ENCODE assay signal across 1 mouse cellular context in genomic region chr11:115901338-115902161, GRCm38 (mm10).
A peak's percentile ranks its signal among the peaks of the same experiment; 100 is the strongest.
TF ChIP-seq lines count a peak whose summit lies in the region.

No protein-coding gene starts in this region.

TF ChIP-seq in MEL, 35 proteins besides CTCF, POLR2A, EP300 and RAD21 (continued from another document):
- TF ChIP-seq JUND (IDR thresholded peaks at IDR 0.05; ENCODE audit: low read depth, low read length) (peak; percentile 83), MXI1 (IDR thresholded peaks at IDR 0.05; ENCODE audit: low read depth, low read length) (peak; percentile 59; the same call in 1 of the 2 replicates), ZKSCAN1 (IDR thresholded peaks at IDR 0.05; ENCODE audit: low read depth, low read length) (no peak), NRF1 (IDR thresholded peaks at IDR 0.05; ENCODE audit: insufficient read depth, low read depth, low read length, poor library complexity, severe bottlenecking) (no peak), ZMIZ1 (IDR thresholded peaks at IDR 0.05; ENCODE audit: low read depth, low read length) (peak; percentile 89), GABPA (IDR thresholded peaks at IDR 0.05; ENCODE audit: low read depth, low read length) (no peak), NELFE (IDR thresholded peaks at IDR 0.05; ENCODE audit: low read depth, low read length) (peak; percentile 84), GATA1 (IDR thresholded peaks at IDR 0.05; ENCODE audit: low read depth, low read length) (peak; percentile 99), POLR2AphosphoS2 (IDR thresholded peaks at IDR 0.05; ENCODE audit: low read length) (peak; percentile 68), MYC (IDR thresholded peaks at IDR 0.05; ENCODE audit: low read depth, low read length) (peak; percentile 70), CHD2 (IDR thresholded peaks at IDR 0.05; ENCODE audit: low read length) (no peak), MAX (IDR thresholded peaks at IDR 0.05; ENCODE audit: low read length) (no peak), SIN3A (IDR thresholded peaks at IDR 0.05; ENCODE audit: low read length) (peak; percentile 97), BHLHE40 (IDR thresholded peaks at IDR 0.05; ENCODE audit: borderline replicate concordance, low read depth, low read length) (peak; percentile 75; the same call in 1 of the 2 replicates), MEF2A (IDR thresholded peaks at IDR 0.05; ENCODE audit: extremely low read depth, insufficient replicate concordance, low read depth, low read length, poor library complexity, severe bottlenecking) (no peak), POLR2AphosphoS5 (IDR thresholded peaks at IDR 0.05; ENCODE audit: borderline replicate concordance, low read depth, low read length) (0 out of 2 replicates have a peak, but pooled peaks have one; percentile 30), ZNF384 (IDR thresholded peaks at IDR 0.05; ENCODE audit: low read depth, low read length) (no peak), RCOR1 (IDR thresholded peaks at IDR 0.05; ENCODE audit: low read depth, low read length) (peak; percentile 54), MAZ (IDR thresholded peaks at IDR 0.05; ENCODE audit: low read depth, low read length) (peak; percentile 97; the same call in 1 of the 2 replicates), MYB (IDR thresholded peaks at IDR 0.05; ENCODE audit: low read depth, low read length) (peak; percentile 98), KAT2A (conservative IDR thresholded peaks at IDR 0.05; ENCODE audit: low read depth, low read length) (no peak), USF2 (IDR thresholded peaks at IDR 0.05; ENCODE audit: borderline replicate concordance in 1 of 2, insufficient read depth in 1 of 2, low read depth in 1 of 2, low read length in 2 of 2) (no peak), MAFK (IDR thresholded peaks at IDR 0.05; ENCODE audit: borderline replicate concordance, low read depth, low read length) (no peak), HCFC1 (IDR thresholded peaks at IDR 0.05; ENCODE audit: low read depth, low read length) (peak; percentile 57; the same call in 1 of the 2 replicates), ELF1 (IDR thresholded peaks at IDR 0.05; ENCODE audit: low read depth, low read length) (peak; percentile 63), UBTF (IDR thresholded peaks at IDR 0.05; ENCODE audit: borderline replicate concordance, insufficient read depth, low read depth, low read length) (peak; percentile 65; the same call in 1 of the 2 replicates), ETS1 (IDR thresholded peaks at IDR 0.05; ENCODE audit: low read depth, low read length) (peak; percentile 93), SMC3 (IDR thresholded peaks at IDR 0.05; ENCODE audit: low read depth, low read length) (no peak; the same call in 1 of the 2 replicates), TAL1 (IDR thresholded peaks at IDR 0.05; ENCODE audit: low read length) (peak; percentile 99), TCF12 (IDR thresholded peaks at IDR 0.05; ENCODE audit: low read depth, low read length) (peak; percentile 99), E2F4 (IDR thresholded peaks at IDR 0.05; ENCODE audit: borderline replicate concordance, low read depth, low read length) (no peak), USF1 (IDR thresholded peaks at IDR 0.05; ENCODE audit: low read depth, low read length) (no peak)
